Mouse (Mus musculus): ENCODE results near the gene Hspb6. TPM values are rescaled to one million over a fixed set of nuclear protein-coding genes. Genes with fewer than 3 reads are reported as not detected.

Hspb6 gene
- total and polyA plus RNA-seq, 3 experiments, result 0.79 to 6.0 (median 2.3) TPM

- dilution Hi-C loops (cut with MboI; ENCODE audit: extremely low pct_ligation_motif_present, extremely low pct_unique_long_range_greater_than_20kb, low sequenced_read_pairs), result no loop called here
- TF ChIP-seq TCF12 (IDR thresholded peaks at IDR 0.05; ENCODE audit: low read depth, low read length), result no peak
- TF ChIP-seq IRF4 (IDR thresholded peaks at IDR 0.05; ENCODE audit: low read depth, low read length), result peak; percentile 9; the same call in 1 of the 2 replicates
- no peak for TF ChIP-seq CTCF (conservative IDR thresholded peaks at IDR 0.05 in 1 of 2, IDR thresholded peaks at IDR 0.05 in 1 of 2; ENCODE audit: low read depth in 2 of 2, low read length in 2 of 2)
- 0 out of 2 replicates have a peak, but pooled peaks have one; percentile 70 for TF ChIP-seq UBTF (IDR thresholded peaks at IDR 0.05; ENCODE audit: low read depth, low read length)
- TF ChIP-seq CHD1 (IDR thresholded peaks at IDR 0.05; ENCODE audit: low read depth, low read length), result no peak; the same call in 1 of the 2 replicates
- TF ChIP-seq MAFK (IDR thresholded peaks at IDR 0.05; ENCODE audit: insufficient replicate concordance, low read length), result no peak
- no peak for TF ChIP-seq ZKSCAN1 (IDR thresholded peaks at IDR 0.05; ENCODE audit: borderline replicate concordance, low read depth, low read length)
- no peak for TF ChIP-seq ZC3H11A (IDR thresholded peaks at IDR 0.05; ENCODE audit: low read depth, low read length)
- peaks cover 19 to 50% of the 10 kb centered on the region in 2 experiments for H3K4me1 ChIP-seq (ENCODE audit: control insufficient read depth in 1 of 2, insufficient read depth in 2 of 2)
Measured at GRCm38 (mm10) chr7:30591605-30591951, 39.6 kb downstream of the Hspb6 start.

GRCm38 (mm10) chr7:30592772-30593423 lies 40.9 kb downstream of the Hspb6 start:
- Histone ChIP-seq H3K4me1 (ENCODE audit: control insufficient read depth in 1 of 2, insufficient read depth in 2 of 2) (peaks cover 16 to 46% of the 10 kb centered on the region in 2 experiments), H3K36me3 (replicated peaks in 1 of 2; ENCODE audit: control insufficient read depth in 1 of 2, insufficient read depth in 1 of 2, low read length in 1 of 2) (peaks cover 0 to 14% of the 10 kb centered on the region in 2 experiments), H3K79me2 (replicated peaks; ENCODE audit: control insufficient read depth, extremely low read depth, insufficient read depth, poor library complexity, severe bottlenecking) (peaks cover 39% of the 10 kb centered on the region), H3K27ac (ENCODE audit: insufficient read depth, low read depth) (peak overlapping the region; percentile 100), H3K27me3 (replicated peaks) (no peaks in the 10 kb centered on the region), H3K4me3 (replicated peaks in 1 of 3; ENCODE audit: low read depth in 2 of 3, low read length in 2 of 3, poor library complexity in 1 of 3) (peak overlapping the region; percentile 84 to 93 (median 89)), H3K9me3 (replicated peaks; ENCODE audit: low read length) (no peaks in the 10 kb centered on the region), H3K4me2 (ENCODE audit: insufficient read depth, low read depth, poor library complexity, severe bottlenecking) (peak overlapping the region; percentile 93), H3K9ac (ENCODE audit: insufficient read depth, low read depth) (peak overlapping the region; percentile 74)
- in situ Hi-C loops (cut with MboI; ENCODE audit: low pct_ligation_motif_present, low pct_unique_long_range_greater_than_20kb, low sequenced_read_pairs) (no loop called here), dilution Hi-C loops (cut with MboI; ENCODE audit: extremely low pct_ligation_motif_present, extremely low pct_unique_long_range_greater_than_20kb, low sequenced_read_pairs) (no loop called here)
- DNase-seq (ENCODE audit: extremely low read depth), result peak; percentile 94
- TF ChIP-seq MAZ (IDR thresholded peaks at IDR 0.05; ENCODE audit: low read depth, low read length) (no peak; the same call in 1 of the 2 replicates), CHD1 (IDR thresholded peaks at IDR 0.05; ENCODE audit: low read depth, low read length) (no peak), ZNF384 (IDR thresholded peaks at IDR 0.05; ENCODE audit: low read depth, low read length) (no peak), SMC3 (IDR thresholded peaks at IDR 0.05; ENCODE audit: low read depth, low read length) (no peak; the same call in 1 of the 2 replicates), NRF1 (IDR thresholded peaks at IDR 0.05; ENCODE audit: low read depth, low read length) (peak; percentile 63), JUND (conservative IDR thresholded peaks at IDR 0.05; ENCODE audit: low read depth, low read length) (no peak; the same call in 1 of the 2 replicates), JUN (IDR thresholded peaks at IDR 0.05; ENCODE audit: insufficient read depth, low read depth, low read length) (peak; percentile 46; the same call in 1 of the 2 replicates), MAX (IDR thresholded peaks at IDR 0.05; ENCODE audit: low read length) (peak; percentile 64; the same call in 1 of the 2 replicates), RCOR1 (conservative IDR thresholded peaks at IDR 0.05; ENCODE audit: low read depth, low read length) (no peak), MXI1 (IDR thresholded peaks at IDR 0.05; ENCODE audit: low read depth, low read length) (no peak; the same call in 1 of the 2 replicates), E2F4 (IDR thresholded peaks at IDR 0.05; ENCODE audit: insufficient replicate concordance, low read depth, low read length) (no peak), BHLHE40 (IDR thresholded peaks at IDR 0.05; ENCODE audit: low read depth, low read length) (0 out of 2 replicates have a peak, but pooled peaks have one; percentile 26), UBTF (IDR thresholded peaks at IDR 0.05; ENCODE audit: low read depth, low read length) (no peak), PAX5 (IDR thresholded peaks at IDR 0.05; ENCODE audit: low read length) (no peak), SIN3A (IDR thresholded peaks at IDR 0.05; ENCODE audit: low read length) (peak; percentile 36), ELF1 (IDR thresholded peaks at IDR 0.05; ENCODE audit: low read depth, low read length) (no peak; the same call in 1 of the 2 replicates), GABPA (IDR thresholded peaks at IDR 0.05; ENCODE audit: insufficient replicate concordance, low read depth, low read length) (no peak), USF1 (IDR thresholded peaks at IDR 0.05; ENCODE audit: low read depth, low read length) (no peak), RAD21 (IDR thresholded peaks at IDR 0.05; ENCODE audit: low read depth, low read length) (no peak), USF2 (conservative IDR thresholded peaks at IDR 0.05; ENCODE audit: low read depth, low read length) (no peak), ZKSCAN1 (IDR thresholded peaks at IDR 0.05; ENCODE audit: borderline replicate concordance, low read depth, low read length) (no peak), CHD2 (IDR thresholded peaks at IDR 0.05; ENCODE audit: low read length) (no peak), IRF4 (IDR thresholded peaks at IDR 0.05; ENCODE audit: low read depth, low read length) (peak; percentile 26; the same call in 1 of the 2 replicates), MEF2A (IDR thresholded peaks at IDR 0.05; ENCODE audit: borderline replicate concordance, low read depth, low read length) (no peak), KAT2A (IDR thresholded peaks at IDR 0.05; ENCODE audit: insufficient replicate concordance, low read length) (no peak), EP300 (IDR thresholded peaks at IDR 0.05; ENCODE audit: low read length) (no peak)

More at GRCm38 (mm10) chr7:30591605-30591951, 39.6 kb downstream of the Hspb6 start:
- Histone ChIP-seq H3K9me3 (replicated peaks; ENCODE audit: low read length) (no peaks in the 10 kb centered on the region), H3K27ac (ENCODE audit: insufficient read depth, low read depth) (peak overlapping the region; percentile 100; the same call in 1 of the 2 replicates), H3K4me2 (ENCODE audit: insufficient read depth, low read depth, poor library complexity, severe bottlenecking) (peak overlapping the region; percentile 93), H3K36me3 (replicated peaks in 1 of 2; ENCODE audit: control insufficient read depth in 1 of 2, insufficient read depth in 1 of 2, low read length in 1 of 2) (peaks cover 4 to 21% of the 10 kb centered on the region in 2 experiments), H3K4me3 (replicated peaks in 1 of 3; ENCODE audit: low read depth in 2 of 3, low read length in 2 of 3, poor library complexity in 1 of 3) (peak overlapping the region; percentile 84 to 93 (median 89)), H3K79me2 (replicated peaks; ENCODE audit: control insufficient read depth, extremely low read depth, insufficient read depth, poor library complexity, severe bottlenecking) (peaks cover 52% of the 10 kb centered on the region), H3K9ac (ENCODE audit: insufficient read depth, low read depth) (peak overlapping the region; percentile 74), H3K27me3 (replicated peaks) (no peaks in the 10 kb centered on the region)
- in situ Hi-C loops (cut with MboI; ENCODE audit: low pct_ligation_motif_present, low pct_unique_long_range_greater_than_20kb, low sequenced_read_pairs), result no loop called here
- no peak for DNase-seq (ENCODE audit: extremely low read depth)

Measured in CH12.LX (cell line).